Mouse (Mus musculus) heart, adult 2 months (tissue): ENCODE data around the gene Acat3.

Experiments used
- EP300 ChIP-seq: fragments of 200-500 bp; IDR thresholded peaks from 2 replicates; pipeline ENCODE4 v1.6.1; 2011; ENCODE audit warnings: low read depth, low read length, control low read depth; ENCODE audit not compliant: insufficient read depth
- POLR2A ChIP-seq: fragments of 200-500 bp; IDR thresholded peaks from 2 replicates; pipeline ENCODE4 v1.6.1; 2011; ENCODE audit warnings: mild to moderate bottlenecking, low read depth, low read length, control low read depth; ENCODE audit not compliant: insufficient read depth

- TF ChIP-seq EP300 (no peak), POLR2A (no peak)
Measured at GRCm38 (mm10) chr17:12916588-12917380, 23.6 kb downstream of the Acat3 start.
